Mouse (Mus musculus): ENCODE measurements around the gene C1qtnf12. TPM values are rescaled to one million over a fixed set of nuclear protein-coding genes. Genes with fewer than 3 reads are reported as not detected.
A peak's percentile ranks its signal among the peaks of the same experiment; 100 is the strongest.

C1qtnf12 gene
- total RNA-seq (2021): 10 to 100 TPM; 14.7 to 16.1 TPM
- long read RNA-seq, experiment 1, transcript C1qtnf12-201 (8 exons, 1,315 nt): major isoform, 34 of 39 reads
- long read RNA-seq, experiment 1, partial matches to known transcripts: 5 of 39 reads
- long read RNA-seq, experiment 1, other reads (novel, unspliced or antisense): 0 of 39 reads
- long read RNA-seq, experiment 2, transcript C1qtnf12-201 (8 exons, 1,315 nt): major isoform, 22 of 26 reads
- long read RNA-seq, experiment 2, partial matches to known transcripts: 2 of 26 reads
- long read RNA-seq, experiment 2, other reads (novel, unspliced or antisense): 2 of 26 reads

GRCm38 (mm10) chr4:155962167-155962971 is at the start of gene C1qtnf12:
Gene C1qtnf12, plus strand, starts transcription at chr4:155962318.
- DNase-seq: peak; percentile 47

DNA sequence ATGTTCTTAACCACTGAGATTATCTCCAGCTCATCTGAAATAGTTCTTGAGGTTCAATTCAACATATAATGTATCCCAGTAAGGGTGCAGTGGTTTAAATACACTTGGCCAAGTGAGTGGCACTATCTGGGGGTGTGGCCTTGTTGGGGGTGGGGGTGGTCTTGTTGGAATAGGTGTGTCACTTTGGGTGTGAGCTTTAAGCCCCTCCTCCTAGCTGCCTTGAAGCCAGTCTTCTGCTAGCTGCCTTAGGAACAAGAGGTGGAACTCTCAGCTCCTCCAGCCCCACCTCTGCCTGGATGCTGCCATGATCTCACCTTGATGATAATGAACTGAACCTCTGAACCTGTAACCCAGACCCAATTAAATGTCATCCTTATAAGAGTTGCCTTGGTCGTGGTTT is 30.1 kb upstream of the C1qtnf12 start:
- no peak for DNase-seq

- DNase-seq: peak; percentile 84
Observed at GRCm38 (mm10) chr4:155943049-155943452, 19.1 kb upstream of the C1qtnf12 start.

DNA sequence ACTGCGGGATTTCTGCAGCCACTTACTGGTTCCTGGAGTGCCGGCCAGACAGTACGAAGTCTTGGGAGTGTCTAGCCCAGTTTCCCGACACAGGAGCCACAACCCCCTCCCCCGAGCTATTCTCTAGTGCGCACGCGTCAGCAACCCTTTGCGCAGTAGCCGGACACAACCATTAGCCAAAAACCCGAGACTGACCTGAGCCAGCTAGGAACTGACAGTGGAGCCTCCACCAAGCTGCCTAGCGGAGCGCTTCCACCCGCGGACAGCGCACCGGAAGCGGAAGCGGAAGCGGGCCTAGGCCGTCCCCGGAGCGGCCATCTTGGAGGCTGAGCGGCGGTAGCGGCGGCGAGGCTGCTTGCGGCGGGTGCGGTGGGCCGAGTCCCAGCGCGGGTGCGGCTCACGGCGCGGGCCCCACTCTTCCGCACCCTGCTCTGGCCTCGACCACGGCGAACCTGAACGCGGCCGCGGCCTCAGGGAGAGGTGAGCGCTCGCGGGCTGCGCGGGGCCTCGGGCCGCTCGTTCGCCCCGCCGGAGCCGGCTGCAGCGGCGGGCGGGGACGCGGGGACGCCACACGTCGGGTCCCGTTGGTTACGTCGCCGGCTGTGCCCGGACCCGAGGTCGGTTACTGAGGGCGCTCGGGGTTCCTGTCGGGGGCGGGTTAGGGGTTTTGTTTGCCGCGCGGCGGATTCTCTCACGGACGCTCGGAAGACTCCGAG is 18.4 kb upstream of the C1qtnf12 start, which contains the start of gene Ube2j2:
Gene Ube2j2 (plus strand): TSS at position 298 of the 716 bp plus-strand sequence.
- peak; percentile 97 for DNase-seq

DNA sequence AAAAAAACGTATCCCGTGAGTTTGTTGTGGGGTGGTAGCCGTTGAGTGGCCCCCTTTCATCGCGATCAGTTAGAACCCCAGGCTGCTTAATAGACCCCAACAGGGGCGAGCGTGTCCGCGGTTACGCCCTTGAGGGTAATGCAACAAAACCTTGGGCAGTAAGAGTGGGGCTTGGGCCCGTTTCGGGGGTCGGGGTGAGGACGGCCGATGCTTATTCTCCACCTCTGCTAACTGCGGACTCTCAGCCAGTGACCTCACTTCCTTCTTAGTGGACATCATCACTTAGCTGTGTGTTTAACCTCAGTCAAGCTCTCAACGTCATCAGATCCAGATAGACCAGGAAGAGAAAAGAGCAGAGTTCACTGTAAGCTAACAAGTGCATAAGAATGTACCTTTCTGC is 17.8 kb upstream of the C1qtnf12 start:
- DNase-seq: no peak

DNA sequence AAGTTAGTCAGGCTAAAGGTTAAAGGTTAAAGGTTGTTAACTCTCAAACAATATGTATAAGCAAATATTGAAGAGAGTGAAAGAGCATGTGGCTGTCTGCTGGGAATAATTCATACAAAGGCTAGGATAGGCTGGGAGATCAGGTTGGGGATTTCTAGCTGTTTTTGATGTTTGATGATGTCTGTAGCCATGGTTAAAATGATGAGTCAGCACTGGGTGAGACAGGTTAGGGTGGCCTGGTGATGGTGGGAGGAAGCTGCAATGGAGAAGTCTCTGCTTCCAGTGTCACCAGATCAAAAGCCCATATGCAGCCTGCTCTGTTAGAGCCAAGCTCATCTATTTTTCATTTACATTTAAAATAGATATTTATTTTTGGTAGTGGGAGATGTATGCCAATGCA is 15.0 kb upstream of the C1qtnf12 start:
- no peak for DNase-seq

GRCm38 (mm10) chr4:155955491-155955890 is 6.6 kb upstream of the C1qtnf12 start:
- no peak for DNase-seq

DNA sequence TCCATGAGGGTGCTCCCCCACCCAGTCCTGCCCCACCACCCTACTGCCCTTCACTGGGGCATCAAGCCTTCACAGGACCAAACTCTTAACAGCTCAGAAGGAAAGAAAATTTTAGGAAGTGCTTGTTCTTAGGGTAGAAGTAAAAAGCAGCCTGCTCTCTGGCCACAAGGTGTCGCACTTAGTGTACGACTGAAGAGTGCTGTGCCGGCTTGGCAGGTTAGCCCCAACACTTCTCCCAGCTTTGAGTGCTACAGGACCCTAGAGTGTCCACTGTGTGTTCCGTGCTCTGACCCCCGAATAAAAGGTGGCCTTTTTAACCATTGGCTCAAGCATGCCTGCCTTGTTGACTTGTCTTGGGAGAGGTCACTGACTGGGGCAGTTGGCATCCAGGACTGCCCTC is 2.8 kb upstream of the C1qtnf12 start:
- DNase-seq: peak; percentile 46

DNA sequence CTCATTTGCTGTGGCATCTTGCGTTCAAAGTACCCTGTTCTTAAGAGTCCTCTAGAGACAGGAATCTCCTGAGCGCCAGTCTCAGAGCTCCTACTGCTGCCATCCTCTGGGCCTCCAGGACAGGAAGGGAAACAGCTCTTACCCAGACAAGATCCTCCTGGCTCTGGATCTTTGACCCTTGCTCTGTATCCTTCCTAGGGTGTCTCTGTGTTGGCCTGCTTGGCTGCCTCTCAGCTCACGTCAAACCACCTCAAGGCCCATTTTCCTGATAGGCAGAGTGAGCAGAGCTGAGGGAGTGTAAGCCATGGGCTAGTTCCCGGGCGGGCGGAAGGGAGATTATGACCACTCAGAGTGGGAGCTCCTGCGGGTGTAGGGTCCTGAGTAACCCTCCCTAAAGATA is 988 bp downstream of the C1qtnf12 start:
- no peak for DNase-seq

GRCm38 (mm10) chr4:155964396-155964795 is 2.3 kb downstream of the C1qtnf12 start:
- no peak for DNase-seq

DNA sequence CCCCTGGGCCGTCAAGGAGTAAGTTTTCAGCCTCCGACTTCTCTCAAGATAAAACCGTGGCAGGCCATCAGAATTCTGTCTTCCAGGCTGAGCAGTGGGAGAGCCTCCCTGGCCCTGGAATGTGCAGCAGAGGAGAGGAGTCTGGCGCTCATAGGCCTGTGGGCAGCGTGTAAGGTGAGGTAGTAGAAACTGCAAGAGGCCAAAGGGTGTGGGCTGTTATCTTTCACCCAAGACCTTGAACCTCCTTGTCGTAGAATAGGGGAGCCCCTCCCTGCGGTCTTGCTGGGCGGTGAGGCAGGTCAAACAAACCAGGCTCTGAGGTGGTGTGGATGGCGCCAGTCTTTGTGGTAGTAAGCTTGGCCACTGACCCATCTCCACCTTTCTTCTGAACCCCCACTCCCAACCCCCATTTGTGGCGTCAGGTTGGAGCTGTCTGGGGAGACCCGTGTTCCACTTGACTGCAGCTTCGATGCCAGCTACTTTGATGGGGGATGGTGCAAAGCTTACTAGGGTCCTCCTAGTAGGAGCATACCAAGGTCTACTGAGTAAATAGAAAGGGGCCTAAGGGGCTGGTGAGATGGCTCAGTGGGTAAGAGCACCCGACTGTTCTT is 7.0 kb downstream of the C1qtnf12 start:
- DNase-seq: no peak

DNA sequence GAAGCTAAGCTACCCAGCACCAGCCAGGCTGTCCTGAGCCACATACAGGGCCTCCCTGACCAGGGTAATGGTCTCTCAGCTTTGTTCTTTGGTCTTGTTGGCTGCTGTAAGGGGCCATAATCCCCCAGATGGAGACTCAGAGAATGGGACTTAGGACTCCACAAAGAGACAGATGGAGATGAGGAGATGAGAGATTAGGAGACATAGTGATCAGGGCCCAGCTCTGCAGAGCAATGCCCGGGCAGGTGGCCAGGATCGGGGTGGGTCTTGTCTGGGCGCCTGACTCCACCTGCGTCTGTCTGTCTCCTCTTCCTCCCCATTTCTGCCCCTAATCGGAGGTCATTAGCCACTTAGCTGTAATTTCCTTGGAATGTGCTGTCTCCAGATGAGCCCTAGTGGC is 8.2 kb downstream of the C1qtnf12 start:
- DNase-seq: no peak

GRCm38 (mm10) chr4:155972651-155973050 is 10.5 kb downstream of the C1qtnf12 start:
- DNase-seq: no peak

GRCm38 (mm10) chr4:155973239-155973638 is 11.1 kb downstream of the C1qtnf12 start:
- DNase-seq: no peak

- no peak for DNase-seq
Observed at GRCm38 (mm10) chr4:155981436-155982082, 19.4 kb downstream of the C1qtnf12 start.

GRCm38 (mm10) chr4:155983788-155984187 is 21.7 kb downstream of the C1qtnf12 start:
- no peak for DNase-seq

DNA sequence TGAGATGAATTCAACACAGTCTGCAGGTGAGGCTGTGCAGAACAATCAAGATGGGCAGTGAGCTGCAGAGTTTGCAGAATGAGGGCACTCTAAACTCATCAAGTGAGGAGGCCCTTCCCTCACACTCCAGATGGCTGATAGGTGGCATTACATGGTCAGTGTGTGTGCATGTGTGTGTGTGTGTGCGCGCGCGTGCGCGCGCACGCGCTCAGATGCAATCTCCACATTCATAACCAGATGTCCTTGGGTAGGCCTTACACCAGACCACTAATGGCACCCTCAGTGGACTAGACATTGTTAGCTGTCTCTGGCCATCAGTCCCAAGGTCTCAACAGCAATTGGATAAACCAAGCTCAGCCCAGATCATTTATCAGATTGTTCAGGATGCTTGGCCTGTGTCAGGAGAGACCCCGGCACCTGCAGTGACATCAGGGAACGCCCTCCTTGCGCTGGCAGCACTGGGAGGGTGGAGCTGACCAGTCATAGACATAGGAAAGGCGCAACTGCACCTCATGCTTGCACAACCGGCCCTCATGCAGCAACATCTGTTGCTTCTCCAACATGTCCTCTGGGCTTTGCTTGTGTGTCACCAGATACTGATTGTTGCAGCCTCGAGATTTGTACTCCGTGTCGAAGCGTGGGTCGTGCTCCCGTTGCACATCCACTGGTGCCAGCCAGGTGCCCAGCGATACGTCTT is 29.2 kb downstream of the C1qtnf12 start:
- no peak for DNase-seq

GRCm38 (mm10) chr4:155991908-155992230 is 29.8 kb downstream of the C1qtnf12 start:
- DNase-seq: no peak

GRCm38 (mm10) chr4:155992241-155992905 is 30.3 kb downstream of the C1qtnf12 start, which contains the start of the genes B3galt6 and Sdf4:
Gene B3galt6, minus strand, starts transcription at chr4:155992649.
Gene Sdf4, plus strand, starts transcription at chr4:155992872.
- DNase-seq: no peak

DNA sequence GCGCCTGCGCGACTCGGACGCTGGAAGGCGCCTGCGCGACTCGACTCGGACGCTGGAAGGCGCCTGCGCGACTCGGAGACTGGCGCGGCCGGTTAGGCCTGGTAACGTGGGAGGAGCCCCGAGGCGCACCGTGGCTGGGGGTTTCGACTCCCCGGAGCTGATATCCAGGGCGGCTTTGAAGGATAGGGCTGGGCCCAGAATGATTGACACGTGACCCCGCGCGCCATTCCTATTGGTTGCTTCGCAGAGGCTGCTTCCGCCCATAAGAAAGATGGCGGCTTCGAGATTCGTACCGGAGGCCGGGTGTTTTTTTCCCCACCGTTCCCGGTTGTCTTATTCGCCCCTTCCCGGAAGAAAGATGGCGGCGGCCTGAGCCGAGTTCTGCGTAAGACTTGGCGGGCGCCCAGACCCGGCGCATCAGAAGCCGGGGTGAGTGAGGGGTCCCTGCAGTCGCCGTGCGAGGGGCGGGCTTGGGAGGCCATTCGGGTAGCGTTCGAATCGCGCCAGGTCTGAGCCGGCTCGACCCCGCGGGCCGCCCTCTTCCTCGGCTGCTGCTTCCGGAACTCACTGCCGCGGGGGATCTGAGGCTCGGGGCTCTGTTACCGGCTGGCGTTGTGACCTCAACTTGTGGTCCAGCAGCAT is 30.9 kb downstream of the C1qtnf12 start:
- DNase-seq: peak; percentile 94
